Mouse (Mus musculus) hindbrain, embryonic 16.5 days (tissue): Measurements from ENCODE around the gene Itgbl1. TPM values are rescaled to one million over a fixed set of nuclear protein-coding genes. Genes with fewer than 3 reads are reported as not detected.

Experiments
- ATAC-seq: fragments of 200-750 bp; cut with Nextera tagmentation; 2 replicates; pipeline ENCODE4 v1.8.0; 2017; ENCODE audit warnings: moderate TSS enrichment, moderate library complexity
- H3K27ac ChIP-seq: fragments of 300-500 bp; sonication (generic); 2 replicates; pipeline ENCODE4 v1.5.1; 2014; ENCODE audit warnings: low read depth, mild to moderate bottlenecking, control low read depth, low read length, moderate library complexity
- H3K27me3 ChIP-seq: fragments of 300-500 bp; sonication (generic); replicated peaks from 2 replicates; pipeline ENCODE4 v1.6.1; 2014; ENCODE audit warnings: low read length; ENCODE audit not compliant: control insufficient read depth, insufficient read depth
- H3K36me3 ChIP-seq: fragments of 300-500 bp; sonication (generic); 2 replicates; pipeline ENCODE4 v1.6.1; 2014; ENCODE audit warnings: mild to moderate bottlenecking, low read length, moderate library complexity, mixed read lengths; ENCODE audit not compliant: control insufficient read depth, insufficient read depth
- H3K4me1 ChIP-seq: fragments of 300-500 bp; sonication (generic); 2 replicates; pipeline ENCODE4 v1.6.1; 2014; ENCODE audit warnings: low read depth, low read length; ENCODE audit not compliant: control insufficient read depth, insufficient read depth
- H3K4me2 ChIP-seq: fragments of 300-500 bp; sonication (generic); 2 replicates; pipeline ENCODE4 v1.6.1; 2014; ENCODE audit warnings: mild to moderate bottlenecking, low read length, control low read depth, moderate library complexity
- H3K4me3 ChIP-seq: fragments of 300-500 bp; sonication (generic); 2 replicates; pipeline ENCODE4 v1.5.1; 2014; ENCODE audit warnings: mild to moderate bottlenecking, low read length, control low read depth, moderate library complexity
- H3K9ac ChIP-seq: fragments of 300-500 bp; sonication (generic); 2 replicates; pipeline ENCODE4 v1.6.1; 2014; ENCODE audit warnings: low read depth, mild to moderate bottlenecking, control low read depth, low read length, moderate library complexity
- H3K9me3 ChIP-seq: fragments of 300-500 bp; sonication (generic); 2 replicates; pipeline ENCODE4 v1.6.1; 2014; ENCODE audit warnings: mild to moderate bottlenecking, low read length, moderate library complexity; ENCODE audit not compliant: control insufficient read depth
- WGBS: fragments of 180-500 bp; shearing (Covaris S2); extraction: QIAGEN DNeasy Blood & Tissue Kit; methylation state at CpG from one replicate; pipeline ENCODE4 v1.1.7; 2014; 5-methylcytosine and 5-hydroxymethylcytosine counted together
- polyA plus RNA-seq: library from polyadenylated mRNA; unstranded; fragments of >200 nt; fragmentation: Nextera tagmentation; extraction: Ambion mirVana; gene quantifications from 2 replicates; pipeline ENCODE4 v1.2.1, GENCODE M21; 2015

The Itgbl1 gene
- polyA plus RNA-seq, 1 experiment from 2014 or later = 4.0 TPM

GRCm38 (mm10) chr14:123864531-123864930 lies 204.8 kb downstream of the Itgbl1 start:
- Histone ChIP-seq H3K9ac (no peak overlapping the region), H3K4me3 (no peak overlapping the region), H3K4me1 (no peaks in the 10 kb centered on the region), H3K4me2 (no peak overlapping the region), H3K27me3 (no peaks in the 10 kb centered on the region), H3K27ac (no peak overlapping the region), H3K9me3 (no peaks in the 10 kb centered on the region), H3K36me3 (no peaks in the 10 kb centered on the region)
- no peak for ATAC-seq
- 73% methylated on average over 1 of the region's 1 CpGs for WGBS

- no peak overlapping the region for H3K27ac ChIP-seq
- peak; percentile 58; the same call in 1 of the 2 replicates for ATAC-seq
- 30% methylated on average over 6 of the region's 6 CpGs for WGBS
- no peak overlapping the region for H3K4me2 ChIP-seq
- no peaks in the 10 kb centered on the region for H3K9me3 ChIP-seq
- H3K4me1 ChIP-seq = no peaks in the 10 kb centered on the region
- no peak overlapping the region for H3K4me3 ChIP-seq
- H3K9ac ChIP-seq = no peak overlapping the region
- no peaks in the 10 kb centered on the region for H3K36me3 ChIP-seq
- H3K27me3 ChIP-seq = no peaks in the 10 kb centered on the region
These were observed 206.3 kb downstream of the Itgbl1 start for GRCm38 (mm10) chr14:123865779-123866726.

- Histone ChIP-seq H3K4me3 (no peak overlapping the region), H3K9ac (no peak overlapping the region), H3K4me2 (no peak overlapping the region), H3K9me3 (no peaks in the 10 kb centered on the region), H3K27ac (no peak overlapping the region), H3K27me3 (no peaks in the 10 kb centered on the region; the same call in 1 of the 2 replicates), H3K4me1 (no peaks in the 10 kb centered on the region), H3K36me3 (no peaks in the 10 kb centered on the region)
- 96% methylated on average over 1 of the region's 1 CpGs for WGBS
- no peak for ATAC-seq
These were observed 268.1 kb downstream of the Itgbl1 start for GRCm38 (mm10) chr14:123927903-123928302.

- H3K4me2 ChIP-seq = no peak overlapping the region
- no peaks in the 10 kb centered on the region for H3K4me1 ChIP-seq
- no peak overlapping the region for H3K9ac ChIP-seq
- H3K4me3 ChIP-seq = no peak overlapping the region
- no peaks in the 10 kb centered on the region for H3K9me3 ChIP-seq
- H3K27me3 ChIP-seq = no peaks in the 10 kb centered on the region
- WGBS = 54% methylated on average over 2 of the region's 2 CpGs
- peak; percentile 68 for ATAC-seq
- H3K36me3 ChIP-seq = no peaks in the 10 kb centered on the region
- H3K27ac ChIP-seq = no peak overlapping the region
These were observed 306.8 kb downstream of the Itgbl1 start for GRCm38 (mm10) chr14:123966531-123966930.

- 79% methylated on average over 6 of the region's 6 CpGs for WGBS
These were observed 308.2 kb downstream of the Itgbl1 start for GRCm38 (mm10) chr14:123967996-123968395.

GRCm38 (mm10) chr14:123990591-123991195 lies 330.9 kb downstream of the Itgbl1 start:
- Histone ChIP-seq H3K27ac (no peak overlapping the region), H3K4me2 (no peak overlapping the region), H3K4me1 (no peaks in the 10 kb centered on the region), H3K27me3 (no peaks in the 10 kb centered on the region), H3K4me3 (no peak overlapping the region), H3K36me3 (no peaks in the 10 kb centered on the region), H3K9ac (no peak overlapping the region), H3K9me3 (no peaks in the 10 kb centered on the region)
- 67% methylated on average over 2 of the region's 2 CpGs for WGBS
- no peak for ATAC-seq

More at GRCm38 (mm10) chr14:123967996-123968395, 308.2 kb downstream of the Itgbl1 start:
- Histone ChIP-seq H3K4me1 (no peaks in the 10 kb centered on the region), H3K27ac (no peak overlapping the region), H3K4me3 (no peak overlapping the region), H3K9me3 (no peaks in the 10 kb centered on the region), H3K27me3 (no peaks in the 10 kb centered on the region), H3K4me2 (no peak overlapping the region), H3K9ac (no peak overlapping the region), H3K36me3 (no peaks in the 10 kb centered on the region)
- no peak for ATAC-seq

Other genes starting within 250 kb of the Itgbl1 start
- gene Nalcn, start 32.8 kb upstream of the Itgbl1 start, polyA plus RNA-seq = 14.1 and 15.2 TPM in 2 replicates